Mouse (Mus musculus) CH12.LX (cell line): Measurements from ENCODE around the gene Kptn. TPM values are rescaled to one million over a fixed set of nuclear protein-coding genes. Genes with fewer than 3 reads are reported as not detected.

Experiments used
- DNase-seq: peaks from one replicate; pipeline ENCODE4 v3.0.0-alpha.2; 2013; ENCODE audit errors: extremely low read depth
- H3K27ac ChIP-seq: 2 replicates; pipeline ENCODE4 v1.5.1; 2012; ENCODE audit warnings: low read depth, mild to moderate bottlenecking, control low read depth, moderate library complexity; ENCODE audit not compliant: insufficient read depth
- H3K27me3 ChIP-seq: replicated peaks from 2 replicates; pipeline ENCODE3; 2012; ENCODE audit warnings: inconsistent platforms
- H3K36me3 ChIP-seq, 2 experiments: replicated peaks in 1 of 2; 2 replicates each; pipeline versions ENCODE3 to v1.6.1; 2012; ENCODE audit warnings: inconsistent platforms in 1 of 2, low read length in 1 of 2, mild to moderate bottlenecking in 1 of 2, mixed read lengths in 1 of 2, moderate library complexity in 1 of 2; ENCODE audit not compliant: control insufficient read depth in 1 of 2, insufficient read depth in 1 of 2
- H3K4me1 ChIP-seq, 2 experiments: 2 replicates each; pipeline ENCODE4 v1.6.1; 2012; ENCODE audit warnings: inconsistent platforms in 1 of 2, moderate library complexity in 1 of 2; ENCODE audit not compliant: insufficient read depth in 2 of 2, control insufficient read depth in 1 of 2
- H3K4me2 ChIP-seq: 2 replicates; pipeline ENCODE4 v1.6.1; 2012; ENCODE audit warnings: low read depth, mild to moderate bottlenecking, control low read depth; ENCODE audit not compliant: poor library complexity, insufficient read depth, severe bottlenecking
- H3K4me3 ChIP-seq, 3 experiments: fragments of 150-350 bp in 1 of 3; sonication (generic) in 1 of 3; replicated peaks in 1 of 3; 2 replicates each; pipeline versions ENCODE3 to v1.5.1; 2011 to 2012; ENCODE audit warnings: low read depth in 2 of 3, low read length in 2 of 3, mild to moderate bottlenecking in 2 of 3, moderate library complexity in 2 of 3, control low read depth in 1 of 3, improper control_type of control experiment in 1 of 3, inconsistent platforms in 1 of 3, mixed read lengths in 1 of 3; ENCODE audit not compliant: poor library complexity in 1 of 3
- H3K79me2 ChIP-seq: replicated peaks from 2 replicates; pipeline ENCODE4 v1.6.1; 2012; ENCODE audit warnings: mild to moderate bottlenecking, moderate library complexity; ENCODE audit not compliant: control insufficient read depth, poor library complexity, insufficient read depth, severe bottlenecking; ENCODE audit errors: extremely low read depth
- H3K9ac ChIP-seq: 2 replicates; pipeline ENCODE4 v1.6.1; 2012; ENCODE audit warnings: low read depth, mild to moderate bottlenecking, control low read depth, moderate library complexity; ENCODE audit not compliant: insufficient read depth
- H3K9me3 ChIP-seq: replicated peaks from 2 replicates; pipeline ENCODE3; 2012; ENCODE audit warnings: low read length, inconsistent platforms, mixed read lengths
- BHLHE40 ChIP-seq: IDR thresholded peaks from 2 replicates; pipeline ENCODE4 v1.6.1; 2011; ENCODE audit warnings: mild to moderate bottlenecking, low read depth, low read length, improper control_type of control experiment
- CHD2 ChIP-seq: IDR thresholded peaks from 2 replicates; pipeline ENCODE4 v1.6.1; 2011; ENCODE audit warnings: low read length, improper control_type of control experiment
- CTCF ChIP-seq, 2 experiments: IDR thresholded peaks in 1 of 2; conservative IDR thresholded peaks in 1 of 2; 2 replicates each; pipeline ENCODE4 v1.5.1; 2011 to 2012; ENCODE audit warnings: low read depth in 2 of 2, low read length in 2 of 2, improper control_type of control experiment in 1 of 2, inconsistent platforms in 1 of 2, mild to moderate bottlenecking in 1 of 2, moderate library complexity in 1 of 2
- EP300 ChIP-seq: IDR thresholded peaks from 2 replicates; pipeline ENCODE4 v1.6.1; 2011; ENCODE audit warnings: low read length, improper control_type of control experiment
- ETS1 ChIP-seq: conservative IDR thresholded peaks from 2 replicates; pipeline ENCODE4 v1.6.1; 2012; ENCODE audit warnings: low read depth, mild to moderate bottlenecking, inconsistent platforms, low read length, improper control_type of control experiment, moderate library complexity
- GABPA ChIP-seq: IDR thresholded peaks from 2 replicates; pipeline ENCODE4 v1.6.1; 2012; ENCODE audit warnings: low read depth, low read length, improper control_type of control experiment, inconsistent platforms; ENCODE audit not compliant: insufficient replicate concordance
- JUND ChIP-seq: conservative IDR thresholded peaks from 2 replicates; pipeline ENCODE4 v1.6.1; 2011; ENCODE audit warnings: low read depth, low read length, improper control_type of control experiment
- KAT2A ChIP-seq: IDR thresholded peaks from 2 replicates; pipeline ENCODE4 v1.6.1; 2012; ENCODE audit warnings: low read length, improper control_type of control experiment, inconsistent platforms; ENCODE audit not compliant: insufficient replicate concordance
- MAX ChIP-seq: IDR thresholded peaks from 2 replicates; pipeline ENCODE4 v1.6.1; 2011; ENCODE audit warnings: low read length, improper control_type of control experiment
- MAZ ChIP-seq: IDR thresholded peaks from 2 replicates; pipeline ENCODE4 v1.6.1; 2012; ENCODE audit warnings: low read depth, mild to moderate bottlenecking, inconsistent platforms, low read length, improper control_type of control experiment, moderate library complexity
- MEF2A ChIP-seq: IDR thresholded peaks from 2 replicates; pipeline ENCODE4 v1.6.1; 2014; ENCODE audit warnings: low read depth, mild to moderate bottlenecking, inconsistent platforms, low read length, improper control_type of control experiment, borderline replicate concordance
- MXI1 ChIP-seq: IDR thresholded peaks from 2 replicates; pipeline ENCODE4 v1.6.1; 2011; ENCODE audit warnings: mild to moderate bottlenecking, low read depth, low read length, improper control_type of control experiment
- MYC ChIP-seq: IDR thresholded peaks from 2 replicates; pipeline ENCODE4 v1.6.1; 2011; ENCODE audit warnings: low read depth, mild to moderate bottlenecking, improper control_type of control experiment, low read length
- NELFE ChIP-seq: IDR thresholded peaks from 2 replicates; pipeline ENCODE4 v1.6.1; 2011; ENCODE audit warnings: low read depth, low read length, improper control_type of control experiment
- NRF1 ChIP-seq: IDR thresholded peaks from 2 replicates; pipeline ENCODE4 v1.6.1; 2014; ENCODE audit warnings: low read depth, mild to moderate bottlenecking, inconsistent platforms, low read length, improper control_type of control experiment, moderate library complexity
- POLR2A ChIP-seq: IDR thresholded peaks from 2 replicates; pipeline ENCODE4 v1.6.1; 2011; ENCODE audit warnings: low read depth, mild to moderate bottlenecking, improper control_type of control experiment, low read length
- POLR2AphosphoS2 ChIP-seq: IDR thresholded peaks from 2 replicates; pipeline ENCODE4 v1.6.1; 2011; ENCODE audit warnings: low read depth, low read length, improper control_type of control experiment
- TBP ChIP-seq: conservative IDR thresholded peaks from 2 replicates; pipeline ENCODE4 v1.6.1; 2011; ENCODE audit warnings: low read depth, low read length, improper control_type of control experiment
- TCF12 ChIP-seq: IDR thresholded peaks from 2 replicates; pipeline ENCODE4 v1.6.1; 2014; ENCODE audit warnings: low read depth, mild to moderate bottlenecking, inconsistent platforms, low read length, improper control_type of control experiment
- UBTF ChIP-seq: IDR thresholded peaks from 2 replicates; pipeline ENCODE4 v1.6.1; 2012; ENCODE audit warnings: low read depth, mild to moderate bottlenecking, inconsistent platforms, low read length, improper control_type of control experiment, moderate library complexity
- ZC3H11A ChIP-seq: IDR thresholded peaks from 2 replicates; pipeline ENCODE4 v1.6.1; 2012; ENCODE audit warnings: low read depth, mild to moderate bottlenecking, inconsistent platforms, low read length, improper control_type of control experiment
- ZKSCAN1 ChIP-seq: IDR thresholded peaks from 2 replicates; pipeline ENCODE4 v1.6.1; 2012; ENCODE audit warnings: low read depth, inconsistent platforms, low read length, improper control_type of control experiment, borderline replicate concordance
- ZMIZ1 ChIP-seq: IDR thresholded peaks from 2 replicates; pipeline ENCODE4 v1.6.1; 2012; ENCODE audit warnings: low read depth, mild to moderate bottlenecking, inconsistent platforms, low read length, improper control_type of control experiment
- dilution Hi-C: fragments of 300-500 bp; cut with MboI; formaldehyde crosslinking; loops from 2 replicates; pipeline ENCODE4 v1.14.3; 2020; ENCODE audit warnings: low sequenced_read_pairs; ENCODE audit not compliant: extremely low pct_unique_long_range_greater_than_20kb, extremely low pct_ligation_motif_present
- in situ Hi-C: fragments of 300-500 bp; cut with MboI; formaldehyde crosslinking; loops from 3 replicates; pipeline ENCODE4 v1.14.3; 2019; ENCODE audit warnings: low sequenced_read_pairs, low pct_ligation_motif_present, low pct_unique_long_range_greater_than_20kb, mixed read lengths
- polyA plus RNA-seq: library from polyadenylated mRNA; unstranded; fragments of >175 nt; gene quantifications from 2 replicates; pipeline ENCODE4 v1.2.1, GENCODE M21; 2012; ENCODE audit warnings: low read depth; ENCODE audit not compliant: insufficient read length
- total RNA-seq, 2 experiments: library from RNA; depleted of rRNA; stranded (reverse); fragments of 300-350 nt in 1 of 2; fragments of >200 nt in 1 of 2; gene quantifications; 2 replicates each; pipeline ENCODE4 v1.2.3; 2012 to 2014

The Kptn gene
- total and polyA plus RNA-seq, 3 experiments, result 14.5 to 25.4 (median 17.5) TPM

- no peak for TF ChIP-seq ZKSCAN1
- no peak for TF ChIP-seq KAT2A
- no peak for TF ChIP-seq TBP
- no peak for TF ChIP-seq CHD2
- no peak for TF ChIP-seq POLR2A
- TF ChIP-seq ZC3H11A, result peak; percentile 50; the same call in 1 of the 2 replicates
- TF ChIP-seq POLR2AphosphoS2, result no peak
- 0 out of 2 replicates have a peak, but pooled peaks have one; percentile 18 for TF ChIP-seq MYC
- TF ChIP-seq NRF1, result 0 out of 2 replicates have a peak, but pooled peaks have one; percentile 11
- TF ChIP-seq CTCF (conservative IDR thresholded peaks at IDR 0.05 in 1 of 2, IDR thresholded peaks at IDR 0.05 in 1 of 2; ENCODE audit: low read depth in 2 of 2, low read length in 2 of 2), result peak; percentile 60 to 91
- 0 out of 2 replicates have a peak, but pooled peaks have one; percentile 44 for TF ChIP-seq TCF12
- 0 out of 2 replicates have a peak, but pooled peaks have one; percentile 21 for TF ChIP-seq MAZ
- no peak for TF ChIP-seq ZMIZ1
- TF ChIP-seq MXI1, result peak; percentile 66
- no peak for TF ChIP-seq GABPA
These were observed 33.8 kb downstream of the Kptn start (continued) for GRCm38 (mm10) chr7:16153522-16153921.

- Histone ChIP-seq H3K27me3 (peaks cover 3% of the 10 kb centered on the region), H3K4me2 (peak overlapping the region; percentile 29), H3K9ac (no peak overlapping the region), H3K79me2 (no peaks in the 10 kb centered on the region), H3K9me3 (peaks cover 3% of the 10 kb centered on the region), H3K27ac (no peak overlapping the region), H3K4me3 (no peak overlapping the region), H3K4me1 (peaks cover 15 to 31% of the 10 kb centered on the region in 2 experiments), H3K36me3 (no peaks in the 10 kb centered on the region)
- dilution Hi-C loops (loop anchor here (25.0 kb wide), 1 partner anchor 193 kb away; the partner anchor contains the start of gene Ehd2), in situ Hi-C loops (no loop called here)
- DNase-seq, result peak; percentile 43
- TF ChIP-seq NELFE (peak; percentile 33; the same call in 1 of the 2 replicates), EP300 (0 out of 2 replicates have a peak, but pooled peaks have one; percentile 29), UBTF (no peak), JUND (no peak), BHLHE40 (peak; percentile 48), ZKSCAN1 (no peak), KAT2A (no peak), POLR2A (0 out of 2 replicates have a peak, but pooled peaks have one; percentile 38), MEF2A (0 out of 2 replicates have a peak, but pooled peaks have one; percentile 5), MAX (no peak), ETS1 (0 out of 2 replicates have a peak, but pooled peaks have one; percentile 18), TBP (peak; percentile 91)
- TF ChIP-seq, all 38 proteins: peak for 7
These were observed 35.6 kb downstream of the Kptn start for GRCm38 (mm10) chr7:16155132-16155872.
